Mouse (Mus musculus): ENCODE measurements around the gene Sdhaf3. TPM values are rescaled to one million over a fixed set of nuclear protein-coding genes. Genes with fewer than 3 reads are reported as not detected.
A peak's percentile ranks its signal among the peaks of the same experiment; 100 is the strongest.

The Sdhaf3 gene
- polyA plus RNA-seq, 1 experiment: 9.1 TPM

- Histone ChIP-seq H3K4me3 (ENCODE audit: low read depth, low read length) (no peak overlapping the region), H3K9ac (ENCODE audit: low read depth, poor library complexity, severe bottlenecking) (no peak overlapping the region), H3K36me3 (ENCODE audit: control insufficient read depth, insufficient read depth, low read length, poor library complexity, severe bottlenecking) (no peaks in the 10 kb centered on the region), H3K4me1 (ENCODE audit: control insufficient read depth, insufficient read depth, low read length) (no peaks in the 10 kb centered on the region), H3K9me3 (replicated peaks; ENCODE audit: control insufficient read depth, insufficient read depth, low read length, poor library complexity, severe bottlenecking) (no peaks in the 10 kb centered on the region), H3K27ac (ENCODE audit: insufficient read depth, low read length) (no peak overlapping the region), H3K27me3 (ENCODE audit: control insufficient read depth, insufficient read depth, low read length, poor library complexity, severe bottlenecking) (no peaks in the 10 kb centered on the region; the same call in 1 of the 2 replicates)
- TF ChIP-seq CTCF (IDR thresholded peaks at IDR 0.05; ENCODE audit: low read depth, low read length): no peak
These were observed 30.5 kb upstream of the Sdhaf3 start for GRCm38 (mm10) chr6:6925264-6925663.

DNA sequence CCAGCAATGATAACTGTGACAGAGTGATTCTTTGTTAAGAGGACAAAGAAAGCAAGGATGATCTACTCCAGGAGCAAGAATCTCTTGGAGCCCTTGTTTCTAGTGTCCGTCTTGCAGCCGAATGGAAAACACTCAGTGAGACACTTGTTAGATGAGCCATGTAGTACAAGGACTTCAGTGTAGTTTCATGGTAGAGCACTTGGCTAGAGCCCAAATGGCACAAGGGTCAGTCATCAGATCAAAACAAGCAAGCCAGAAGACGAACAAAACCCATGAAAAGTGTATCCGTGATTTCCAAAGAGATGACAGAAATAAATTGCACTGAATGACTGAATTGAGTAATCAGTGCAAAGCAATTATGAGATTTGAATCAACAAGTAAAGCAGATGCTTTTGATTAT is 25.0 kb upstream of the Sdhaf3 start:
- Histone ChIP-seq H3K27me3 (ENCODE audit: control insufficient read depth, insufficient read depth, low read length, poor library complexity, severe bottlenecking) (no peaks in the 10 kb centered on the region), H3K9ac (ENCODE audit: low read depth, poor library complexity, severe bottlenecking) (no peak overlapping the region), H3K4me3 (ENCODE audit: low read depth, low read length) (no peak overlapping the region), H3K27ac (ENCODE audit: insufficient read depth, low read length) (no peak overlapping the region), H3K36me3 (ENCODE audit: control insufficient read depth, insufficient read depth, low read length, poor library complexity, severe bottlenecking) (no peaks in the 10 kb centered on the region), H3K4me1 (ENCODE audit: control insufficient read depth, insufficient read depth, low read length) (no peaks in the 10 kb centered on the region), H3K9me3 (replicated peaks; ENCODE audit: control insufficient read depth, insufficient read depth, low read length, poor library complexity, severe bottlenecking) (no peaks in the 10 kb centered on the region)
- no peak for TF ChIP-seq EP300 (IDR thresholded peaks at IDR 0.05; ENCODE audit: insufficient read depth, low read depth, low read length)
- TF ChIP-seq CTCF (IDR thresholded peaks at IDR 0.05; ENCODE audit: low read depth, low read length): no peak
- TF ChIP-seq POLR2A (IDR thresholded peaks at IDR 0.05; ENCODE audit: insufficient read depth, low read length): no peak

DNA sequence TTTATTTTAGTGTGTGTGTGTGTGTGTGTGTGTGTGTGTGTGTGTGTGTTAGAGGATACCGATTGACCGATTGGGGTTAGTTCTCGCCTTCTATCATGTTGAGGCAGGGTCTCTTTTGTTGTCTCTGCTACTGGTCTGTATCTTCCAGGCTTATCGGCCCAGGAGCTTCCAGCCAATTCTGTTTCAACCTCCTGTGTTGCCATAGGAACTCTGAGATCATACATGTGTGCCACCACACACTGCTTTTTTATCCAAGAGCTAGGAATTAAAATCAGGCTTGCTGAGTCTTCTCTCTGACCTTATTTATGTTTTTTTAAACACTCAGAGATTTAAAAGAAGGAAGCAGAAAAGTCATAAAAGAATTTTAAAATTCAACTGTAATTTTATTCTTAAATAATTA is 24.3 kb upstream of the Sdhaf3 start:
- Histone ChIP-seq H3K36me3 (ENCODE audit: control insufficient read depth, insufficient read depth, low read length, poor library complexity, severe bottlenecking) (no peaks in the 10 kb centered on the region), H3K4me1 (ENCODE audit: control insufficient read depth, insufficient read depth, low read length) (no peaks in the 10 kb centered on the region), H3K4me3 (ENCODE audit: low read depth, low read length) (no peak overlapping the region), H3K9ac (ENCODE audit: low read depth, poor library complexity, severe bottlenecking) (no peak overlapping the region), H3K27me3 (ENCODE audit: control insufficient read depth, insufficient read depth, low read length, poor library complexity, severe bottlenecking) (no peaks in the 10 kb centered on the region), H3K27ac (ENCODE audit: insufficient read depth, low read length) (no peak overlapping the region), H3K9me3 (replicated peaks; ENCODE audit: control insufficient read depth, insufficient read depth, low read length, poor library complexity, severe bottlenecking) (no peaks in the 10 kb centered on the region)
- TF ChIP-seq POLR2A (IDR thresholded peaks at IDR 0.05; ENCODE audit: insufficient read depth, low read length): no peak
- no peak for TF ChIP-seq EP300 (IDR thresholded peaks at IDR 0.05; ENCODE audit: insufficient read depth, low read depth, low read length)
- no peak for TF ChIP-seq CTCF (IDR thresholded peaks at IDR 0.05; ENCODE audit: low read depth, low read length)

GRCm38 (mm10) chr6:6940845-6941244 is 15.0 kb upstream of the Sdhaf3 start:
- Histone ChIP-seq H3K4me3 (ENCODE audit: low read depth, low read length) (no peak overlapping the region), H3K36me3 (ENCODE audit: control insufficient read depth, insufficient read depth, low read length, poor library complexity, severe bottlenecking) (no peaks in the 10 kb centered on the region), H3K9me3 (replicated peaks; ENCODE audit: control insufficient read depth, insufficient read depth, low read length, poor library complexity, severe bottlenecking) (no peaks in the 10 kb centered on the region), H3K4me1 (ENCODE audit: control insufficient read depth, insufficient read depth, low read length) (no peaks in the 10 kb centered on the region), H3K27me3 (ENCODE audit: control insufficient read depth, insufficient read depth, low read length, poor library complexity, severe bottlenecking) (no peaks in the 10 kb centered on the region), H3K27ac (ENCODE audit: insufficient read depth, low read length) (no peak overlapping the region), H3K9ac (ENCODE audit: low read depth, poor library complexity, severe bottlenecking) (no peak overlapping the region)
- TF ChIP-seq POLR2A (IDR thresholded peaks at IDR 0.05; ENCODE audit: insufficient read depth, low read length) (no peak), CTCF (IDR thresholded peaks at IDR 0.05; ENCODE audit: low read depth, low read length) (no peak), EP300 (IDR thresholded peaks at IDR 0.05; ENCODE audit: insufficient read depth, low read depth, low read length) (no peak)

DNA sequence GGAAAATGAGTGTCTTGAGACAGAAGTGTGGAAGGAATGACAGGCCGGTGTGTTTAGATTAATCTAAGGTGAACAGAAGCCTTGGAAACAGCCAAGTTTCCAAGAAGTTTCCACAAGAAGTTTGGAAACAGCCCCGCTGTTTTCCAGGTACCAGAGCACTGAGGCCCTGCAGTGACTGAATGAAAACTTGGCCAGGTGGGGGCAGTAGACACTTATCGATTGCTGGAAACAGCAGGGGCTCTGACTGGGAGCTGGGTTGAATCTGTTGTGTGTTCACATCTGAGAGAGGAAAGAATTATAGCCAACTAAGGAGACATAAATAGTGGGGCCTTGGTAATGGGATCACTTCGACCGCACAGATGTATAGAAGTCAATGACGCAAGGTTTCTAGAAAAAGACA is 13.0 kb upstream of the Sdhaf3 start:
- H3K4me3 ChIP-seq (ENCODE audit: low read depth, low read length): no peak overlapping the region
- TF ChIP-seq CTCF (IDR thresholded peaks at IDR 0.05; ENCODE audit: low read depth, low read length) (peak; percentile 65), EP300 (IDR thresholded peaks at IDR 0.05; ENCODE audit: insufficient read depth, low read depth, low read length) (no peak)
- no peaks in the 10 kb centered on the region for H3K27me3 ChIP-seq (ENCODE audit: control insufficient read depth, insufficient read depth, low read length, poor library complexity, severe bottlenecking)
- no peaks in the 10 kb centered on the region for H3K9me3 ChIP-seq (replicated peaks; ENCODE audit: control insufficient read depth, insufficient read depth, low read length, poor library complexity, severe bottlenecking)
- H3K9ac ChIP-seq (ENCODE audit: low read depth, poor library complexity, severe bottlenecking): no peak overlapping the region
- H3K4me1 ChIP-seq (ENCODE audit: control insufficient read depth, insufficient read depth, low read length): no peaks in the 10 kb centered on the region
- no peak overlapping the region for H3K27ac ChIP-seq (ENCODE audit: insufficient read depth, low read length)
- H3K36me3 ChIP-seq (ENCODE audit: control insufficient read depth, insufficient read depth, low read length, poor library complexity, severe bottlenecking): no peaks in the 10 kb centered on the region

DNA sequence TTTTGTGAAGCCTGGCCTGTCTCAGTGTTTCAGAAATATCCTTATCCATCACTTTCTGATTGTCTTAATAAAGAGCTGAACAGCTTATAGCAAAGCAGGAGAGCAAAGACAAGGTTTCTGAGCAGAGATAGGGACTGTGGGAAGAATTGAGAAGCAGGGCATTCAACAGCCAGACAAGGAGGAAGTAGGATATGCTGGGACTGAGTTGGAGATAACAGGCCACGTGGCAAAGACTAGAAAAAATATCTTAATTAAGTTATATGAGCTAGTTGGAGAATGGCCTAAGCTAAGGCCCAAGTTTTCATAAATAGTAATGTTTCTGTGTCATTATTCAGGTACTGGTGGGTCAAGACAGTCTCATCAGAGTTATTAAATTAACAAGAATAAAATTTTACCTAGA is 8.2 kb upstream of the Sdhaf3 start:
- H3K27ac ChIP-seq (ENCODE audit: insufficient read depth, low read length): no peak overlapping the region
- H3K9me3 ChIP-seq (replicated peaks; ENCODE audit: control insufficient read depth, insufficient read depth, low read length, poor library complexity, severe bottlenecking): no peaks in the 10 kb centered on the region
- H3K9ac ChIP-seq (ENCODE audit: low read depth, poor library complexity, severe bottlenecking): no peak overlapping the region
- no peaks in the 10 kb centered on the region for H3K36me3 ChIP-seq (ENCODE audit: control insufficient read depth, insufficient read depth, low read length, poor library complexity, severe bottlenecking)
- no peaks in the 10 kb centered on the region for H3K27me3 ChIP-seq (ENCODE audit: control insufficient read depth, insufficient read depth, low read length, poor library complexity, severe bottlenecking)
- H3K4me3 ChIP-seq (ENCODE audit: low read depth, low read length): no peak overlapping the region
- H3K4me1 ChIP-seq (ENCODE audit: control insufficient read depth, insufficient read depth, low read length): no peaks in the 10 kb centered on the region
- TF ChIP-seq POLR2A (IDR thresholded peaks at IDR 0.05; ENCODE audit: insufficient read depth, low read length) (no peak), EP300 (IDR thresholded peaks at IDR 0.05; ENCODE audit: insufficient read depth, low read depth, low read length) (no peak), CTCF (IDR thresholded peaks at IDR 0.05; ENCODE audit: low read depth, low read length) (no peak)

Measured in ES-Bruce4 (cell line).